Mouse (Mus musculus): ENCODE results near the gene Bbc3.

DNA sequence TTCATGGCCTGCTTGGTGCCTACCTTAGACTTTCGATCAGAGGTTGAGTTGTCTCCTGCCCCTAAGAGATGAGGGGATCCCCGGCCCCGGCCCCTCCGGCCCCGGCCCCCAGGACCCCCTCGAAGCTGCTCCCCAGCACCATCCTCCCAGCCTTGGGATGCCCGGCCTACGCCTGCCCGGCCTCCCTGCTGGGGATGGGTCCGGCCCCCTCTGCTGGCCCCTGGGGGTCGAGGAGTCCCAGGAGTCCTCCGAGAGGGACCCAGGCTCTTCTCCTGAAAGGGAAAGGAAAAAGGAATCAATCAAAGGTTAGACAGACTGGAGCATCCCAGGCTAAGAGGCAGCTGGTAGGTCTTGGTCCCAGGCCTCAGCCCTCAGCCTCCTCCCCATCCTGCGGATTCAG lies 25.9 kb upstream of the Bbc3 start:
- no peak for TF ChIP-seq CTCF (conservative IDR thresholded peaks at IDR 0.05; ENCODE audit: low read length)
- no peak for TF ChIP-seq POU5F1 (IDR thresholded peaks at IDR 0.05; ENCODE audit: borderline replicate concordance, low read length)

Data from E14TG2a.4 (cell line).